Mouse (Mus musculus) myocyte (in vitro differentiated cells): ENCODE results near the gene Hcrt.

ENCODE experiments used
- E2F4 ChIP-seq: IDR thresholded peaks from one replicate; pipeline ENCODE4 v1.6.1; 2011; ENCODE audit warnings: mild to moderate bottlenecking, control low read depth, moderate library complexity; ENCODE audit not compliant: insufficient read depth
- MAX ChIP-seq: IDR thresholded peaks from one replicate; pipeline ENCODE4 v1.6.1; 2011; ENCODE audit warnings: low read depth, mild to moderate bottlenecking, control low read depth
- MYOD1 ChIP-seq, 3 experiments: IDR thresholded peaks; one replicate each; pipeline ENCODE4 v1.6.1; 2011; ENCODE audit warnings: control low read depth in 2 of 3, low read depth in 2 of 3, mild to moderate bottlenecking in 2 of 3, moderate library complexity in 1 of 3; ENCODE audit not compliant: insufficient read length in 2 of 3, control insufficient read depth in 1 of 3
- MYOG ChIP-seq, 3 experiments: IDR thresholded peaks; one replicate each; pipeline ENCODE4 v1.6.1; 2011; ENCODE audit warnings: control low read depth in 2 of 3, low read depth in 2 of 3, mild to moderate bottlenecking in 2 of 3; ENCODE audit not compliant: insufficient read length in 2 of 3, control insufficient read depth in 1 of 3, insufficient read depth in 1 of 3
- POLR2A ChIP-seq: IDR thresholded peaks from one replicate; pipeline ENCODE4 v1.6.1; 2011; ENCODE audit warnings: low read depth, mild to moderate bottlenecking, control low read depth, moderate library complexity; ENCODE audit not compliant: insufficient read length
- REST ChIP-seq: IDR thresholded peaks from one replicate; pipeline ENCODE4 v1.6.1; 2011; ENCODE audit warnings: mild to moderate bottlenecking, control low read depth, moderate library complexity; ENCODE audit not compliant: insufficient read depth, insufficient read length
- SRF ChIP-seq: IDR thresholded peaks from one replicate; pipeline ENCODE4 v1.6.1; 2011; ENCODE audit warnings: low read depth; ENCODE audit not compliant: control insufficient read depth, insufficient read length
- TCF12 ChIP-seq: IDR thresholded peaks from one replicate; pipeline ENCODE4 v1.6.1; 2011; ENCODE audit warnings: mild to moderate bottlenecking, control low read depth; ENCODE audit not compliant: poor library complexity, insufficient read depth, severe bottlenecking
- TCF3 ChIP-seq: IDR thresholded peaks from one replicate; pipeline ENCODE4 v1.6.1; 2011; ENCODE audit warnings: low read depth, control low read depth; ENCODE audit not compliant: insufficient read length

- TF ChIP-seq E2F4 (no peak), POLR2A (no peak), MYOD1 (IDR thresholded peaks at IDR 0.05; ENCODE audit: control insufficient read depth in 1 of 3, insufficient read length in 2 of 3, low read depth in 2 of 3) (no peak), TCF12 (no peak), MAX (no peak), REST (no peak), MYOG (IDR thresholded peaks at IDR 0.05; ENCODE audit: control insufficient read depth in 1 of 3, insufficient read depth in 1 of 3, insufficient read length in 2 of 3, low read depth in 2 of 3) (no peak), TCF3 (no peak), SRF (no peak)
These were observed 27.4 kb downstream of the Hcrt start for GRCm38 (mm10) chr11:100735134-100735865.
